28 mouse cellular contexts compared by ENCODE assay signal in genomic region chr8:22403235-22403634, GRCm38 (mm10). TPM values are rescaled to one million over a fixed set of nuclear protein-coding genes. Genes with fewer than 3 reads are reported as not detected.
DNase-seq lines count a peak whose midpoint lies in the region; ATAC-seq and TF ChIP-seq lines count a peak whose summit lies in the region.
"Had no signal": no experiment of that assay in that cellular context is flagged by ENCODE, and none has a peak within 500 bp of the region (broad histone marks: within the 10 kb centered on the region; RNA-seq: fewer than 3 reads in every experiment).

No protein-coding gene starts in this region.

- no peak overlapping the region for H3K27ac ChIP-seq in kidney, adult 2 months (ENCODE audit: insufficient read depth, low read depth, low read length)
- H3K27ac ChIP-seq in stomach, postnatal 0 days (replicated peaks), result no peak overlapping the region
- H3K27ac ChIP-seq: embryonic facial prominence, embryonic 10.5 days; embryonic facial prominence, embryonic 13.5 days; forebrain, embryonic 12.5 days; forebrain, embryonic 15.5 days; hindbrain, embryonic 14.5 days; hindbrain, postnatal 0 days had no signal

- H3K4me2 ChIP-seq in stomach, postnatal 0 days (replicated peaks; ENCODE audit: low read depth), result no peak overlapping the region
- H3K4me2 ChIP-seq: embryonic facial prominence, embryonic 13.5 days; forebrain, embryonic 12.5 days; forebrain, embryonic 15.5 days; heart, embryonic 11.5 days; hindbrain, embryonic 14.5 days had no signal

- H3K4me1 ChIP-seq in kidney, adult 2 months (ENCODE audit: control insufficient read depth, insufficient read depth, low read length), result peaks cover 4% of the 10 kb centered on the region; the same call in 1 of the 2 replicates
- H3K4me1 ChIP-seq in stomach, postnatal 0 days (replicated peaks; ENCODE audit: control insufficient read depth, insufficient read depth), result no peaks in the 10 kb centered on the region

- no peaks in the 10 kb centered on the region for H3K27me3 ChIP-seq in kidney, adult 2 months (replicated peaks; ENCODE audit: control insufficient read depth, insufficient read depth, low read length)
- H3K27me3 ChIP-seq in stomach, postnatal 0 days (ENCODE audit: control insufficient read depth, insufficient read depth, low read length), result no peaks in the 10 kb centered on the region
- H3K27me3 ChIP-seq: embryonic facial prominence, embryonic 13.5 days; forebrain, embryonic 12.5 days; forebrain, embryonic 15.5 days had no signal

- TF ChIP-seq POLR2A in kidney, adult 2 months (IDR thresholded peaks at IDR 0.05; ENCODE audit: low read depth, low read length), result no peak

- TF ChIP-seq CTCF in kidney, adult 2 months (conservative IDR thresholded peaks at IDR 0.05; ENCODE audit: insufficient read depth, insufficient read length, low read depth, low read length), result peak; percentile 35
- peak; percentile 20 for TF ChIP-seq CTCF in stomach, postnatal 0 days (IDR thresholded peaks at IDR 0.05; ENCODE audit: low read depth)

- TF ChIP-seq EP300 in stomach, postnatal 0 days (optimal IDR thresholded peaks at IDR 0.05), result no peak

- ATAC-seq in stomach, postnatal 0 days (ENCODE audit: low FRiP score, low TSS enrichment), result no peak
- ATAC-seq: activated CD4-positive, CD25-positive, alpha-beta regulatory T cell, adult 4 months; forebrain, embryonic 15.5 days; hindbrain, postnatal 0 days; inflammation-experienced regulatory T-cells, adult 6 months had no signal

- 75% methylated on average over 2 of the region's 2 CpGs for WGBS in kidney, adult 2 months
- WGBS in stomach, postnatal 0 days, result 91% methylated on average over 2 of the region's 2 CpGs

- no peak for DNase-seq in kidney, adult 2 months
- DNase-seq in kidney, adult 8-10 months, result no peak
- DNase-seq in 416B (ENCODE audit: low read depth) (peak; percentile 70), A20 (ENCODE audit: low read depth, low spot score) (peak; percentile 15)
- no peak for DNase-seq in stomach, postnatal 0 days (ENCODE audit: low spot score)
- DNase-seq in gastrocnemius, postnatal 25 days, result no peak
- DNase-seq: adrenal gland, adult 8-10 months; adrenal gland, postnatal 25 days; B cell, adult 2 months; cerebellum, adult 11-12 months; cerebellum, adult 8-10 months; cerebellum, postnatal 10 days; cerebellum, postnatal 36 days; embryo, embryonic 11 days; gastrocnemius, postnatal 10 days; heart, adult 11 months; heart, postnatal 10 days; heart, postnatal 4 days had no signal

- no peaks in the 10 kb centered on the region for H3K36me3 ChIP-seq in kidney, adult 2 months (ENCODE audit: control insufficient read depth, insufficient read depth, low read length)
- no peaks in the 10 kb centered on the region for H3K36me3 ChIP-seq in stomach, postnatal 0 days (ENCODE audit: control insufficient read depth, insufficient read depth, low read length)
- H3K36me3 ChIP-seq: embryonic facial prominence, embryonic 10.5 days; embryonic facial prominence, embryonic 13.5 days; forebrain, embryonic 12.5 days; forebrain, embryonic 15.5 days had no signal

- H3K9ac ChIP-seq in stomach, postnatal 0 days (ENCODE audit: low read length), result no peak overlapping the region
- H3K9ac ChIP-seq: embryonic facial prominence, embryonic 13.5 days; forebrain, embryonic 12.5 days; forebrain, embryonic 15.5 days; hindbrain, embryonic 14.5 days had no signal

- H3K9me3 ChIP-seq in stomach, postnatal 0 days (ENCODE audit: control insufficient read depth, low read length), result no peaks in the 10 kb centered on the region
- H3K9me3 ChIP-seq: embryonic facial prominence, embryonic 10.5 days; embryonic facial prominence, embryonic 13.5 days; forebrain, embryonic 12.5 days; forebrain, embryonic 15.5 days had no signal

- H3K4me3 ChIP-seq in kidney, adult 2 months (ENCODE audit: insufficient read depth, low read depth, low read length), result no peak overlapping the region
- H3K4me3 ChIP-seq in stomach, postnatal 0 days (ENCODE audit: low read depth, low read length), result no peak overlapping the region
- H3K4me3 ChIP-seq: embryonic facial prominence, embryonic 10.5 days; embryonic facial prominence, embryonic 13.5 days; erythroblast, embryonic 14.5 days; forebrain, embryonic 12.5 days; forebrain, embryonic 15.5 days had no signal

RNA-seq across cellular contexts. Expression of gene Slc25a15, which starts 4.8 kb away (rescaled TPM):
- 53.8 and 60.2 TPM in 2 replicates for polyA plus RNA-seq in kidney, adult 2 months (2012; rRNA removed)
- 13.0 and 13.1 TPM in 2 replicates for polyA plus RNA-seq in stomach, postnatal 0 days (2015; fragmentation: Nextera tagmentation; extraction: Ambion mirVana)
- total RNA-seq in gastrocnemius, postnatal 25 days (2021), result 10 to 100 TPM; 11.9 to 12.5 TPM

RNA-seq across cellular contexts. Expression of gene Mrps31, which starts 7.9 kb away (rescaled TPM):
- polyA plus RNA-seq in kidney, adult 2 months (2012; rRNA removed), result 9.2 and 10.5 TPM in 2 replicates
- polyA plus RNA-seq in stomach, postnatal 0 days (2015; fragmentation: Nextera tagmentation; extraction: Ambion mirVana), result 38.2 and 39.1 TPM in 2 replicates
- total RNA-seq in gastrocnemius, postnatal 25 days (2021), result 10 to 100 TPM; 27.6 to 32.2 TPM

Comparison
In these comparisons a context has a peak if more than half of its experiments do, and no peak if none do; other contexts are left out.
1. DNase-seq: peak in 416B (single experiment) and A20 (single experiment); none in kidney, adult 2 months (single experiment), kidney, adult 8-10 months (0 of 2), stomach, postnatal 0 days (single experiment) and gastrocnemius, postnatal 25 days (single experiment).